Mouse (Mus musculus): ENCODE data around the gene Slc35a3. TPM values are rescaled to one million over a fixed set of nuclear protein-coding genes. Genes with fewer than 3 reads are reported as not detected.
"Not testable (repeated sequence)": the region's sequence is repeated elsewhere in the genome, so short reads cannot be mapped to it uniquely, and the experiment has no call there.

Slc35a3 gene
- polyA plus RNA-seq, 1 experiment from 2014 or later: 21.7 TPM

DNA sequence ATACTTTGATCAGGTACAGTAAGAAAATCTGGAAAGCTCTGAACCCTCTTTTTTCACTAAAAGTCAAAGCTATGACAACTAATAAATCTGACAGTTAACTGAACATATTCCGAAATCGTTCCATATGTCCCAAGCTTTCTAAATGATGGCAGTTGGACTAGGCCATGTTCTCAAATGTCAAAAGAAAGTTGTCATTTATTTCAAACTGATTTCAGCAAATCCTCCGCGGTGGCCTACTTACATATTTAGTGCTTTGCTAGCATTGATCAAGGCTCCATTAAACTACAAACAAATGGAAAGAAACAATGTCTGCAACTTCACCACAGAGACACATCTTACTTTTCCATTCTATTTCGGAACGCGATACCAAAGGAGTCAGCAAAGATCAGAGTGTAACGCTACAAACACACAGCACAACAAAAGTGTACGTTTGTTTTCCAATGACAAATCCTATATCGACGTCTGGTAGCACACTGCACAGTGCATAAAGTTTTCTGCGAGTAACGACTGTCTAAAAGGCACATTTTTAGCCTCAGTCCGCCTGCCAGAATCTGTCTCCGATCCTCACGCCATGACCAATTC, 51.3 kb downstream of the Slc35a3 start:
- H3K27ac ChIP-seq: peak overlapping the region; percentile 61
- peaks cover 54% of the 10 kb centered on the region for H3K79me2 ChIP-seq (ENCODE audit: inconsistent target)
- no peaks in the 10 kb centered on the region for H3K36me3 ChIP-seq (ENCODE audit: inconsistent target)
- peak overlapping the region; percentile 71 for H3K4me3 ChIP-seq (ENCODE audit: inconsistent target)
- 6% methylated on average over 16 of the region's 16 CpGs for WGBS (ENCODE audit: missing documents)

DNA sequence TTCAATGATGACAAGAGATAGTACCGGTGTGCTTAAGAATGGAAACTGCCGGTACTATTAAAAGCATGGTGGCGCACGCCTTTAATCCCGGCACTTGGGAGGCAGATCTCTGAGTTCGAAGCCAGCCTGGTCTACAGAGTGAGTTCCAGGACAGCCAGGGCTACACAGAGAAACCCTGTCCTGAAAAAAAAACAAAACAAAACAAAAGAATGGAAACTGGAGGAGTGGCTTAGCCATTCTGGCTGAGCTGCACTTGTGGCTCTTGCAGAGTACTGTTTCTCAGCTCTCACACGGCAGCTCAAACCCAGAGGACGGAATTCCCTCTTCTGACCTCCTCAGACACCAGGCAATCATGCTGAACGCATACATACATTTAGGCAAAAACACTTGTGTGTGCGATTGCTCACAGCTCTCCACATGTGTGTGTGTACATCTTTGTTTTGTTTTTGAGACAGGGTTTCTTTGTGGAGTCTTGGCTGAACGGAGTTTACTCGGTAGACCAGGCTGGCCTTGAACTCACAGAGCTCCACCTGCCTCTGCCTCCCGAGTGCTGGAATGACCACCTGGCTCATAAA, 52.7 kb downstream of the Slc35a3 start:
- Histone ChIP-seq H3K79me2 (ENCODE audit: inconsistent target) (peaks cover 69% of the 10 kb centered on the region), H3K36me3 (ENCODE audit: inconsistent target) (no peaks in the 10 kb centered on the region), H3K27ac (no peak overlapping the region), H3K4me3 (ENCODE audit: inconsistent target) (no peak overlapping the region)
- 95% methylated on average over 11 of the region's 13 CpGs for whole genome bisulfite sequencing (ENCODE audit: missing documents)

DNA sequence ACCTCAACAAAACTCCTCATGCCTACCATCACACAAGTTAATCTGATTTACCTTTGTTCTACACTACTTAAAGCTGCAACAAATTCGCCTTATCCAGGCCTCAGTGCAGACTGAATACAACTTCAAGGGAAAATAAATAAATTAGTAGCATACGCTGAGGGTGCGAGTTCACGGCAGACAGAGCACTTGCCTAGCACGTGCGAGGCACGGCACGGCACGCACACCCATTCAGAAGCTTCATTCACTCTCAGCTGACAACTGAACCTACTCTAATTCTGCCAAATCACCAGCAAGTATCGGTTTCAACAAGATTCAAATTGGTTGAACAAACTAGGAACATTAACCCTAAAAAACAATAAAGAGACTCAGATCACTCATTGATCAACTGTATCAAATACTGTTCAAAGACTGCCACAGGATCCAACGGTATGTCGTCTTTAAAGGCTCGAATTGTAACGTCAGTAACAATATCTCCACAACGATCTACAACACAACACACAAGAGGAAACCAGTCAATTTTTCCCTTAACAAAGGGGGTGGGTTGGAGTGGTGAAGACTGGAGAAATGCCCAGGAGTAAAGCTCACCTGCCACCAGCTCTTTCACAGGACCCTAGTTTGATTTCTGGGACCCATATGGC, 53.6 kb downstream of the Slc35a3 start:
- WGBS (ENCODE audit: missing documents): 87% methylated on average over 15 of the region's 15 CpGs
- H3K36me3 ChIP-seq (ENCODE audit: inconsistent target): no peaks in the 10 kb centered on the region
- H3K27ac ChIP-seq: no peak overlapping the region
- no peak overlapping the region for H3K4me3 ChIP-seq (ENCODE audit: inconsistent target)
- H3K79me2 ChIP-seq (ENCODE audit: inconsistent target): peaks cover 78% of the 10 kb centered on the region

DNA sequence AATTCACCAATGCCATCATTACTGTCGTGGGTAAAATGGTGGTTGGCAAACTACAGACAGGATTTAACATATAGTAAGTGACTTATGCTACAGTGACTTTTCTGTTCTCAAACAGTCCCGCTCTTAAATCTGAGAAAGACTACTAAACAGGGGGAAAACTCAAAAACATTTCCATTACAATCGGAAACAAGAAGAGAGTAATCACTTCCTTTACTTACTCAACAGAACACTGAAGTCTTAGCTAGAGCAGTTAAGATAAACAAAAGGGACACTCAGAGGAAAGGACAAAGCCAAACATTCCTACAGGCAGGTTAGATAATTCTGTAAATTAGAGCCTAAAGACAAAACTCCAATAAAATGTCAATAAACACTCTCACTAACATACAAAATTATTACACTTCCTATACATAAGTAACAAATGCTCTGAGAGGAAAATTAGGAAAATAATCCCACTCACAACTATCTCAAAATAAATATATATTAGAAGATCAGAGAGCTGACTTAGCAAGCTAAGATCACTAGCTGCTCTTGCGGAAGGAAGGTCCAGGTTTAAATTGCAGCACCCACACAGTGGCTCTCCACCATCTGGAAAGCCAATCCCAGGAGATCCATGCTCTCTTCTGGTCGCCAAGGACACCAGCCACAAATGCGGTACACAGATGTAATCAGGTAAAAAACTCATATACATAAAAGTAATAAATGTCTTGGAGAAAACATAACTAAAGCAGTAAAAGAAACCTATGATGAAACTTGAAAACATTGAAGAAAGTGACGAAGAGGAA, 56.3 kb downstream of the Slc35a3 start:
- WGBS (ENCODE audit: missing documents): 86% methylated on average over 7 of the region's 7 CpGs

DNA sequence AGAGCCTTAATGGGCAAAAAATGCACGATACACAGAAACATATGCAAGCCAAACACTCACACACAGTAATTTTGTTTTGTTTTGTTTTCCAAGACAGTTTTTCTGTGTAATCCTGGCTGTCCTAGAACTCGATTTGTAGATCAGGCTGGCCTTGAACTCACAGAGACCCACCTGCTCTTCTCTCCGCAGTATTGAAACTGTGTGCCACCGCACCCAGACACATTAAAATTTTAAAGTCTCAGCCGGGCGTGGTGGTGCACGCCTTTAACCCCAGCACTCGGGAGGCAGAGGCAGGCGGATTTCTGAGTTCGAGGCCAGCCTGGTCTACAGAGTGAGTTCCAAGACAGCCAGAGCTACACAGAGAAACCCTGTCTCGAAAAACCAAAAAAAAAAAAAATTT, 58.6 kb downstream of the Slc35a3 start:
- H3K27ac ChIP-seq; H3K4me3 ChIP-seq (ENCODE audit: inconsistent target); H3K36me3 ChIP-seq (ENCODE audit: inconsistent target): not testable (repeated sequence)
- WGBS (ENCODE audit: missing documents): 98% methylated on average over 4 of the region's 11 CpGs
- H3K79me2 ChIP-seq (ENCODE audit: inconsistent target): peaks cover 95% of the 10 kb centered on the region

More for the DNA sequence above, 56.3 kb downstream of the Slc35a3 start:
- H3K27ac ChIP-seq: no peak overlapping the region
- H3K4me3 ChIP-seq (ENCODE audit: inconsistent target): no peak overlapping the region
- H3K36me3 ChIP-seq (ENCODE audit: inconsistent target): no peaks in the 10 kb centered on the region
- H3K79me2 ChIP-seq (ENCODE audit: inconsistent target): peaks cover 100% of the 10 kb centered on the region

DNA sequence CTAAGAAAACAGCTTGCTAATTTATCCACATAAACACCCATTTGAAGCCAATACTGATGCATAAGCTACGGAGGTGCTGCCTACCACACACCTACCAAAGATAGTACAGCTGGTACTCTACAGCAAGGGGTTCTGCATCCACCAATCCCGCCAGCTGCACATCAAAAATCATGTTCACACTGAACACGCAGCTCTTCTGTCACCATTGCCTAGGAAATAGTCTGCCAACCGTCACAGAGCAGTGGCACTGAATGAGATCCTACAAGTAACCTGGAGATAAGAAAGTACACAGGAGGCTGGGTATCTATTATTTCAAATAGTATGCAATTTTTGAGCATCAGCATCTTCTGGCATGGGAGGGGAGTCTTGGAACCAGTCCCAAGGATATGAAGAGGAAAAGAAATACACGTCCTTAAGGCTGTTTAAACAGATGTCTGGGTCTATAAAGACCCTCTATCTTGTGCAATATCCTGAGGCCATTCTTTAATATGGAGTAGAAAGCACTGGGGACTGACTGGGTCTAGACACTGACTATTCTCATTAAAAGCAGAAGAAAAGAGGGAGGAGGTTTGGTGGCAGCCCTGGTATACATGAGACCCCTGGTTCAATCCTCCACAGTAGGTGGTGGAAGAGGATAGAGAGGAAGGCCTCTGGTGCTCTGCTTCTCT, 59.2 kb downstream of the Slc35a3 start:
- H3K36me3 ChIP-seq (ENCODE audit: inconsistent target): no peaks in the 10 kb centered on the region
- peaks cover 89% of the 10 kb centered on the region for H3K79me2 ChIP-seq (ENCODE audit: inconsistent target)
- 87% methylated on average over 5 of the region's 5 CpGs for WGBS (ENCODE audit: missing documents)
- H3K4me3 ChIP-seq (ENCODE audit: inconsistent target): no peak overlapping the region
- H3K27ac ChIP-seq: no peak overlapping the region

DNA sequence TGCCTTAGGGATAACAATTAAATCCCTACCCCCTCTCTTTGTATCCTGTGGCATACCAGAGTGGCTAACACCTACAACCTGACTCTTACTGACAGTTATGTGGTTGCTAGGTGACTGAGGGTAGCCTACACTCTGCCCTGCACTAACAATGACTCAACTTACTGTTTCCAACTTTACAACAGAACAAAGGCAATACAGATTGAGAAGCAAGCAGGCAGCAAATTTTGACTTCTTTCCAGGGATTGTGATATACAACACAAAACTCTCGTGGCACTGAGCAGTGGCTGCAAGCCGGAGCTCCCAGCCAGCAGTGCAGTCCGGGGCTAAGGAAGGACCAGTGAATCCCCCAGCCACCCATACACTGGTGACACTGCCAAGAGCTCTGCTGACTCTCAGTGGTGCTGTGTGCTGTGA, 60.6 kb downstream of the Slc35a3 start:
- Histone ChIP-seq H3K4me3 (ENCODE audit: inconsistent target) (no peak overlapping the region), H3K36me3 (ENCODE audit: inconsistent target) (peaks cover 6% of the 10 kb centered on the region; the same call in 1 of the 2 replicates), H3K27ac (no peak overlapping the region), H3K79me2 (ENCODE audit: inconsistent target) (peaks cover 87% of the 10 kb centered on the region)
- WGBS (ENCODE audit: missing documents): 82% methylated on average over 3 of the region's 3 CpGs

DNA sequence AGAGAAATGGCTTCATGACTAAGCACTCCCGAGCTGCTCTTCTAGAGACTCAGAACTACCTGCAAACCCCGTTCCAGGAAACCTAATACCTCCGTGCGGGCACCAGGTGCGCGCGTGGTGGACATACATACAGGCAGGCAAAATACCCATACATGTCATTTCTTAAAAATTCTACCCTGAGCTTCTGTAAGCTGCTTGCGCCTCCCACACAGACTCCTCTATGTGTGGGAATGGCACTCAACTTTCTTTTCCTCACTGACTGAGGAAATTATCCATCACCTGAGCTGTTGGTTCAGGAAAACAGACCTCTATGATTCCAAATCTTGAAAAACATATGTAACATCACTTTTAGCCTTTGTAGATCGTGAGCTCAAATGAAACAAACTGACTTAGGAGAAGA, 61.9 kb downstream of the Slc35a3 start:
- WGBS (ENCODE audit: missing documents): 94% methylated on average over 9 of the region's 9 CpGs
- H3K4me3 ChIP-seq (ENCODE audit: inconsistent target): no peak overlapping the region
- H3K36me3 ChIP-seq (ENCODE audit: inconsistent target): peaks cover 18% of the 10 kb centered on the region
- no peak overlapping the region for H3K27ac ChIP-seq
- peaks cover 78% of the 10 kb centered on the region for H3K79me2 ChIP-seq (ENCODE audit: inconsistent target)

DNA sequence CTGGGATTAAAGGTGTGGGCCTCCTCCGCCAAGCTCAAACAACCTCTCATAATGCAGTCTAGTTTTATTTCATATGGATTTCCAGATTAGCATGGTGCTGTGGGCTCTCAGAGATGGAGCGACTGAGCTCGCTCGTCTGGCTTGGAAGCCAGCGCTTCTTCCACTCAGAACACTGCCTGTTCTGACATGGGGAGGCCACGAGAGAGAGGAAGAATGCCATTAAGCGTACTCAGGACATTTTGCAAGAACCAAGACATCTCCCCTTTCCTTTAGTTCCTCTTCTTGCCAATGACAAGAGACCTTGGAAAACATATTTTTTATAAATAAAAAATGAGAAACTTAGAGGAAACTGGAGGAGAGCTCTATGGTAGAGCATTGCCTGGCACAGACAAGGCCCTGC, 63.8 kb downstream of the Slc35a3 start:
- H3K36me3 ChIP-seq (ENCODE audit: inconsistent target): peaks cover 34% of the 10 kb centered on the region
- WGBS (ENCODE audit: missing documents): 37% methylated on average over 7 of the region's 7 CpGs
- no peak overlapping the region for H3K4me3 ChIP-seq (ENCODE audit: inconsistent target)
- H3K79me2 ChIP-seq (ENCODE audit: inconsistent target): peaks cover 59% of the 10 kb centered on the region
- H3K27ac ChIP-seq: peak overlapping the region; percentile 43

DNA sequence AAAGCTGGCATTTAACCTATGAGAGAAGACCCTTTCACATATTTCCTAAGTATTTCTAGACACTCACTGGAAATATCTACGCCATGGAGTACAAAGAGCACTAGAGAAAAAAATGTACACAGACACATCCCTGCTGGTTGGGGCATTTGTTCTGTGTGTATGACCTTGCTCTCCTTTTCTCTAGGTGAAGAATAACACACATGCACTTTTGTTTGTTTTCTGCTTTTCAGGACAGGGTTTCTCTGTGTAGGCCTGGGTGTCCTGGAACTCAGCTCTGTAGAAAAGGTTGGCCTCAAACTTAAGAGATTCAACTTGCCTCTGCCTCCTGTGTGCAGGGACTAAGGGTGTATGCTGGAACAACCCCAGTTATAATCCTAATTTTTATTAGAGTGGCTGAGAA, 66.2 kb downstream of the Slc35a3 start:
- no peak overlapping the region for H3K27ac ChIP-seq
- peaks cover 50% of the 10 kb centered on the region for H3K36me3 ChIP-seq (ENCODE audit: inconsistent target)

DNA sequence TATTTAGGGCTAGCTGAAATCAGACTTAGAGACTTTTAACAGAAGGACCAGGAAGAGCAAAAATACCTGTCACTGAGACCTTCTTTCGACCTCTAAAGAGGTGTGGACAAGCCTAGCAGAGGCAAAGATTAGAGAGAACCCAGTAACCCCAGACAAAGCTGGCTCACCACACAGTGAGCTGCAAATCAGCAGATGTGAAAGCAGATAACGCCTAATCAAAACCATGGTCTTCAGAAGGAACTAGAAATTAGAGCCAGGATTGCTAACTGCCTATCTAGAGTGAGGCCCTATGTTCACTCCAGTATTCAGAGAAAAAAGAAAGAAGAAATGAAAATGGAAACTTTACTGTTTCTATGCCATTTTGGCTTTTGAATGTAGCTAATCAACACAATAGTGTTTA, 70.3 kb downstream of the Slc35a3 start:
- Histone ChIP-seq H3K4me3 (ENCODE audit: inconsistent target) (no peak overlapping the region), H3K79me2 (ENCODE audit: inconsistent target) (peaks cover 5% of the 10 kb centered on the region; the same call in 1 of the 2 replicates), H3K36me3 (ENCODE audit: inconsistent target) (peaks cover 63% of the 10 kb centered on the region), H3K27ac (no peak overlapping the region)
- 80% methylated on average over 2 of the region's 2 CpGs for WGBS (ENCODE audit: missing documents)

More for the DNA sequence above, 66.2 kb downstream of the Slc35a3 start:
- peaks cover 34% of the 10 kb centered on the region for H3K79me2 ChIP-seq (ENCODE audit: inconsistent target)
- WGBS (ENCODE audit: missing documents): 100% methylated on average over 1 of the region's 1 CpGs
- H3K4me3 ChIP-seq (ENCODE audit: inconsistent target): no peak overlapping the region

DNA sequence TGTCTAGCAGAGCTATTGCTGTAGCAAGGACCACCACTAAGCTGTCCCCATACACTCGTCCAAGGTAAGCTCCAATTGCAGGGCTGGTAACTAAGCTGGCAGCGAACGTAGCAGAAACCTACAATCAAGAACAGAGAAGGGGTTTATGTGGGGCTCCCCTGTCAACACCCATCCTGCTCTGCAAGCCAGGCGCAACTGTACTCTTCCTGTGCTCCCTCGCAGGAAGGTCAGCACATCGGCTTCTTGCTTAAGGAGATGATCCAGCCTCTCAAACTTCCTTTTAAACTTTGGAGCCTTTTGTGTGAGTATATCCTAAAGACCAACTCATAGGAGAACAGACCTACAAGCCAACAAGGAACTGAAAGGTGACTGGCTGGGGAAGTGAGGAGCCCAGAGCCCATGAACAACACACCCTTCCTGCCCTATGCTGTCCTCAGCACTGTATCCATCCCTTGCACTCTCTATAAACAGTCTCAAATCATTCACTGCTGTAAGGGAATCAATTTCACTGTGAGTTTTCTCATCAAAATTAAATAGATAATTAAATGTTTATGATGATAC, 70.7 kb downstream of the Slc35a3 start:
- Histone ChIP-seq H3K4me3 (ENCODE audit: inconsistent target) (no peak overlapping the region), H3K79me2 (ENCODE audit: inconsistent target) (peaks cover 4% of the 10 kb centered on the region; the same call in 1 of the 2 replicates), H3K27ac (no peak overlapping the region), H3K36me3 (ENCODE audit: inconsistent target) (peaks cover 61% of the 10 kb centered on the region)
- 68% methylated on average over 6 of the region's 6 CpGs for WGBS (ENCODE audit: missing documents)

DNA sequence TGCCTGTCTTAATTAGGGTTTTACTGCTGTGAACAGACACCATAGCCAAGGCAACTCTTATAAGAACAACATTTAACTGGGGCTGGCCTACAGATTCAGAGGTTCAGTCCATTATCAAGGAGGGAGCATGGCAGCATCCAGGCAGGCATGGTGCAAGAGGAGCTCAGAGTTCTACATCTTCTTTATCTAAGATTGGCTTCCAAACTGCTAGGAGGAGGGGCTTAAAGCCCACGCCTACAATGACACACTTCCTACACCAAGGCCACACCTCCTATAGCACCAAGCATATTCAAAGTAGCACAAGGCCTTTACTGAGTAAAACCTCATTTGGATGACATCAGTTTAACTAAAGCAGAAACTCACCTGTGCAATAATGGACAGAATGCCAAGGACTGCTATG, 72.6 kb downstream of the Slc35a3 start:
- 75% methylated on average over 1 of the region's 1 CpGs for WGBS (ENCODE audit: missing documents)
- H3K4me3 ChIP-seq (ENCODE audit: inconsistent target): no peak overlapping the region
- H3K27ac ChIP-seq: no peak overlapping the region
- no peaks in the 10 kb centered on the region for H3K79me2 ChIP-seq (ENCODE audit: inconsistent target)
- H3K36me3 ChIP-seq (ENCODE audit: inconsistent target): peaks cover 58% of the 10 kb centered on the region

DNA sequence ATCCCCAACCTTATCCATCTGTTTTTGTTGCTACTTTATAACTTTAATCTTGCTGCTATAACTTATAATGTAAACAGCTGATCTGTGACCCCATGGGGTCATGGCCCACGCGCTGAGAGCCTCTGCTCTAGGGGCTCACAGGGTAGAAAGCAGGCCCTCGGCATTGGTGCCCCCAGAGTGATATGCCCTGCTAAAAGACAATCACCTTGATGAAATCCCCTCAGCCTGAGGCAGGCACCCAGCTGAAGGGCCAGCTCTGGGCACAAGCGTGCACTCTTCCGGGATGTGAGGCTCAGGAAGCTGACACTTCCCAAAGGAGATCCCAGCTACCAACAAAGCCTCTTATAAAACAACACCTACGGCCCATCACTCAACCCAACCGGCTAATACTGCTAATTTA, 74.1 kb downstream of the Slc35a3 start:
- H3K27ac ChIP-seq: no peak overlapping the region; the same call in 1 of the 2 replicates
- WGBS (ENCODE audit: missing documents): 94% methylated on average over 7 of the region's 7 CpGs
- H3K79me2 ChIP-seq (ENCODE audit: inconsistent target): no peaks in the 10 kb centered on the region
- H3K4me3 ChIP-seq (ENCODE audit: inconsistent target): no peak overlapping the region
- H3K36me3 ChIP-seq (ENCODE audit: inconsistent target): peaks cover 46% of the 10 kb centered on the region
